Mouse (Mus musculus) spleen, postnatal 36 days (tissue): ENCODE measurements around the gene Kcnk13.

Source experiments
- DNase-seq, 2 experiments: peaks; one replicate each; pipeline ENCODE4 v3.0.0; 2022; ENCODE audit warnings: low spot score in 2 of 2, mixed read lengths in 1 of 2

Kcnk13 gene

GRCm38 (mm10) chr12:100089265-100089664, 125.0 kb downstream of the Kcnk13 start:
- DNase-seq: no peak

- no peak for DNase-seq
Observed at GRCm38 (mm10) chr12:100090750-100091149, 126.5 kb downstream of the Kcnk13 start.

GRCm38 (mm10) chr12:100093046-100093445, 128.7 kb downstream of the Kcnk13 start:
- DNase-seq: no peak

GRCm38 (mm10) chr12:100099971-100100706, 135.8 kb downstream of the Kcnk13 start:
- no peak for DNase-seq

GRCm38 (mm10) chr12:100100707-100101030, 136.4 kb downstream of the Kcnk13 start:
- no peak for DNase-seq

GRCm38 (mm10) chr12:100101651-100102050, 137.4 kb downstream of the Kcnk13 start:
- DNase-seq: no peak

GRCm38 (mm10) chr12:100104530-100104929, 140.2 kb downstream of the Kcnk13 start:
- DNase-seq: no peak

- peak; percentile 52 to 64 for DNase-seq
Observed at GRCm38 (mm10) chr12:100106275-100106895, 142.1 kb downstream of the Kcnk13 start.

GRCm38 (mm10) chr12:100107436-100107835, 143.1 kb downstream of the Kcnk13 start:
- DNase-seq: no peak

- DNase-seq: peak; percentile 66 to 78
Observed at GRCm38 (mm10) chr12:100109986-100110696, 145.8 kb downstream of the Kcnk13 start, which contains the start of gene Psmc1. Gene Psmc1 (plus strand): TSS chr12:100110154.
